Mouse (Mus musculus) kidney, adult 2 months (tissue): ENCODE results near the gene Cd8b1. TPM values are rescaled to one million over a fixed set of nuclear protein-coding genes. Genes with fewer than 3 reads are reported as not detected.

Experiments used
- DNase-seq: peaks from one replicate; pipeline ENCODE4 v3.0.0; 2021
- H3K27ac ChIP-seq: fragments of 200-500 bp; 2 replicates; pipeline ENCODE4 v1.5.1; 2012; ENCODE audit warnings: low read depth, low read length, control low read depth, inconsistent platforms; ENCODE audit not compliant: insufficient read depth
- H3K27me3 ChIP-seq: fragments of 200-500 bp; replicated peaks from 2 replicates; pipeline ENCODE4 v1.6.1; 2012; ENCODE audit warnings: mild to moderate bottlenecking, moderate library complexity, low read length, inconsistent platforms; ENCODE audit not compliant: control insufficient read depth, insufficient read depth
- H3K36me3 ChIP-seq: fragments of 200-500 bp; 2 replicates; pipeline ENCODE4 v1.6.1; 2012; ENCODE audit warnings: mild to moderate bottlenecking, moderate library complexity, low read length, inconsistent platforms; ENCODE audit not compliant: control insufficient read depth, insufficient read depth
- H3K4me1 ChIP-seq: fragments of 200-500 bp; 2 replicates; pipeline ENCODE4 v1.6.1; 2011; ENCODE audit warnings: low read length; ENCODE audit not compliant: control insufficient read depth, insufficient read depth
- H3K4me3 ChIP-seq: fragments of 200-500 bp; 2 replicates; pipeline ENCODE4 v1.5.1; 2011; ENCODE audit warnings: mild to moderate bottlenecking, low read depth, low read length, control low read depth; ENCODE audit not compliant: insufficient read depth
- CTCF ChIP-seq: fragments of 200-500 bp; conservative IDR thresholded peaks from 2 replicates; pipeline ENCODE4 v1.5.1; 2011; ENCODE audit warnings: low read depth, mild to moderate bottlenecking, control low read depth, low read length, moderate library complexity, mixed read lengths; ENCODE audit not compliant: insufficient read depth, insufficient read length
- POLR2A ChIP-seq: fragments of 200-500 bp; IDR thresholded peaks from one replicate; pipeline ENCODE4 v1.6.1; 2011; ENCODE audit warnings: low read depth, low read length, control low read depth
- WGBS: fragments of 180-500 bp; shearing (Covaris S2); methylation state at CpG from one replicate; pipeline ENCODE4 v1.1.7; 2018; 5-methylcytosine and 5-hydroxymethylcytosine counted together
- polyA plus RNA-seq: library from polyadenylated mRNA; depleted of rRNA; stranded (reverse); fragments of >200 nt; gene quantifications from 2 replicates; pipeline ENCODE4 v1.2.3, GENCODE M21; 2012

Cd8b1 gene
- polyA plus RNA-seq, 1 experiment, result 5.7 TPM

GRCm38 (mm10) chr6:71360751-71361150 lies 38.2 kb downstream of the Cd8b1 start:
- TF ChIP-seq POLR2A (no peak), CTCF (no peak)
- DNase-seq, result no peak
- Histone ChIP-seq H3K27ac (no peak overlapping the region), H3K4me1 (no peaks in the 10 kb centered on the region), H3K4me3 (no peak overlapping the region), H3K27me3 (no peaks in the 10 kb centered on the region), H3K36me3 (no peaks in the 10 kb centered on the region)
- WGBS, result 55% methylated on average over 5 of the region's 5 CpGs

- no peak for DNase-seq
- no peak for TF ChIP-seq CTCF
- TF ChIP-seq POLR2A, result no peak
- Histone ChIP-seq H3K4me3 (no peak overlapping the region), H3K36me3 (no peaks in the 10 kb centered on the region), H3K4me1 (no peaks in the 10 kb centered on the region), H3K27ac (no peak overlapping the region), H3K27me3 (no peaks in the 10 kb centered on the region)
- WGBS, result 59% methylated on average over 10 of the region's 10 CpGs
Observed at GRCm38 (mm10) chr6:71361156-71361670, 38.6 kb downstream of the Cd8b1 start.

- no peaks in the 10 kb centered on the region for H3K36me3 ChIP-seq
- 61% methylated on average over 2 of the region's 2 CpGs for WGBS
- no peak overlapping the region for H3K27ac ChIP-seq
- H3K27me3 ChIP-seq, result no peaks in the 10 kb centered on the region
- no peak overlapping the region for H3K4me3 ChIP-seq
- TF ChIP-seq POLR2A, result no peak
- DNase-seq, result no peak
- no peaks in the 10 kb centered on the region for H3K4me1 ChIP-seq
Observed at GRCm38 (mm10) chr6:71363995-71364394, 41.4 kb downstream of the Cd8b1 start.

GRCm38 (mm10) chr6:71369416-71369815 lies 46.8 kb downstream of the Cd8b1 start:
- no peak for DNase-seq
- WGBS, result 96% methylated on average over 6 of the region's 6 CpGs
- no peaks in the 10 kb centered on the region for H3K36me3 ChIP-seq

GRCm38 (mm10) chr6:71371085-71371605 lies 48.6 kb downstream of the Cd8b1 start:
- Histone ChIP-seq H3K4me1 (no peaks in the 10 kb centered on the region), H3K36me3 (no peaks in the 10 kb centered on the region), H3K4me3 (no peak overlapping the region), H3K27me3 (no peaks in the 10 kb centered on the region), H3K27ac (no peak overlapping the region)
- WGBS, result 84% methylated on average over 5 of the region's 5 CpGs
- TF ChIP-seq CTCF (no peak), POLR2A (no peak)
- DNase-seq, result no peak

More at GRCm38 (mm10) chr6:71369416-71369815, 46.8 kb downstream of the Cd8b1 start:
- Histone ChIP-seq H3K4me3 (no peak overlapping the region), H3K27ac (no peak overlapping the region), H3K4me1 (no peaks in the 10 kb centered on the region), H3K27me3 (no peaks in the 10 kb centered on the region)
- TF ChIP-seq CTCF, result no peak
- TF ChIP-seq POLR2A, result no peak

- Histone ChIP-seq H3K27ac (no peak overlapping the region), H3K4me3 (no peak overlapping the region)
- DNase-seq, result peak; percentile 23
Observed at GRCm38 (mm10) chr6:71372041-71372720, 49.6 kb downstream of the Cd8b1 start.

GRCm38 (mm10) chr6:71373249-71373775 lies 50.7 kb downstream of the Cd8b1 start, which contains the start of gene Cd8a:
Gene Cd8a (plus strand): TSS chr6:71373427.
- TF ChIP-seq CTCF, result no peak
- no peak for TF ChIP-seq POLR2A
- H3K4me3 ChIP-seq, result no peak within 1 kb of the TSS
- no peak within 1 kb of the TSS for H3K27ac ChIP-seq
- no peak for DNase-seq
- H3K36me3 ChIP-seq, result no peaks in the 10 kb centered on the region
- H3K27me3 ChIP-seq, result no peaks in the 10 kb centered on the region
- WGBS, result 66% methylated on average over 14 of the region's 14 CpGs
- H3K4me1 ChIP-seq, result no peaks in the 10 kb centered on the region

More at GRCm38 (mm10) chr6:71372041-71372720, 49.6 kb downstream of the Cd8b1 start:
- Histone ChIP-seq H3K27me3 (no peaks in the 10 kb centered on the region), H3K36me3 (no peaks in the 10 kb centered on the region), H3K4me1 (no peaks in the 10 kb centered on the region)
- WGBS, result 80% methylated on average over 5 of the region's 5 CpGs
- TF ChIP-seq POLR2A (no peak), CTCF (no peak)
